Mouse (Mus musculus): Measurements from ENCODE around the gene Mri1.

The Mri1 gene

GRCm38 (mm10) chr8:84256822-84257610, at the start of gene Mri1:
Gene Mri1, minus strand, starts transcription at chr8:84257326.
- DNase-seq (ENCODE audit: low read depth, low spot score) = peak; percentile 94

- no peak for DNase-seq (ENCODE audit: low read depth, low spot score)
Observed at GRCm38 (mm10) chr8:84303951-84304350, 46.8 kb upstream of the Mri1 start.

- DNase-seq (ENCODE audit: low read depth, low spot score) = no peak
Observed at GRCm38 (mm10) chr8:84297029-84297785, 40.1 kb upstream of the Mri1 start.

- peak; percentile 59 for DNase-seq (ENCODE audit: low read depth, low spot score)
Observed at GRCm38 (mm10) chr8:84291688-84292087, 34.6 kb upstream of the Mri1 start.

- DNase-seq (ENCODE audit: low read depth, low spot score) = no peak
Observed at GRCm38 (mm10) chr8:84291086-84291485, 34.0 kb upstream of the Mri1 start.

GRCm38 (mm10) chr8:84288892-84289291, 31.8 kb upstream of the Mri1 start:
- DNase-seq (ENCODE audit: low read depth, low spot score) = peak; percentile 16

- peak; percentile 53 for DNase-seq (ENCODE audit: low read depth, low spot score)
Observed at GRCm38 (mm10) chr8:84285665-84286064, 28.5 kb upstream of the Mri1 start.

GRCm38 (mm10) chr8:84284608-84285063, 27.5 kb upstream of the Mri1 start:
- DNase-seq (ENCODE audit: low read depth, low spot score) = no peak

GRCm38 (mm10) chr8:84280777-84281176, 23.7 kb upstream of the Mri1 start:
- DNase-seq (ENCODE audit: low read depth, low spot score) = no peak

GRCm38 (mm10) chr8:84276447-84276846, 19.3 kb upstream of the Mri1 start:
- DNase-seq (ENCODE audit: low read depth, low spot score) = no peak

- DNase-seq (ENCODE audit: low read depth, low spot score) = no peak
Observed at GRCm38 (mm10) chr8:84273968-84274367, 16.8 kb upstream of the Mri1 start.

GRCm38 (mm10) chr8:84272302-84272701, 15.2 kb upstream of the Mri1 start:
- DNase-seq (ENCODE audit: low read depth, low spot score) = no peak

GRCm38 (mm10) chr8:84269950-84270773, 13.0 kb upstream of the Mri1 start, which contains the start of gene Ccdc130:
Gene Ccdc130, minus strand, starts transcription at chr8:84270380.
- peak; percentile 100 for DNase-seq (ENCODE audit: low read depth, low spot score)

- no peak for DNase-seq (ENCODE audit: low read depth, low spot score)
Observed at GRCm38 (mm10) chr8:84261098-84261497, 4.0 kb upstream of the Mri1 start.

- peak; percentile 87 for DNase-seq (ENCODE audit: low read depth, low spot score)
Observed at GRCm38 (mm10) chr8:84256458-84256821, 686 bp downstream of the Mri1 start.

GRCm38 (mm10) chr8:84255858-84256257, 1.3 kb downstream of the Mri1 start:
- peak; percentile 31 for DNase-seq (ENCODE audit: low read depth, low spot score)

GRCm38 (mm10) chr8:84249257-84250170, 7.6 kb downstream of the Mri1 start, which contains the start of gene D8Ertd738e:
Gene D8Ertd738e, minus strand, starts transcription at chr8:84249719.
- peak; percentile 96 for DNase-seq (ENCODE audit: low read depth, low spot score)

GRCm38 (mm10) chr8:84241821-84242220, 15.3 kb downstream of the Mri1 start:
- DNase-seq (ENCODE audit: low read depth, low spot score) = no peak

- no peak for DNase-seq (ENCODE audit: low read depth, low spot score)
Observed at GRCm38 (mm10) chr8:84241167-84241566, 16.0 kb downstream of the Mri1 start.

- peak; percentile 78 for DNase-seq (ENCODE audit: low read depth, low spot score)
Observed at GRCm38 (mm10) chr8:84237542-84238229, 19.4 kb downstream of the Mri1 start.
